Mouse (Mus musculus) hindbrain, embryonic 13.5 days (tissue): ENCODE results near the gene Mrps7. TPM values are rescaled to one million over a fixed set of nuclear protein-coding genes. Genes with fewer than 3 reads are reported as not detected.

ENCODE experiments used
- ATAC-seq: fragments of 200-750 bp; cut with Nextera tagmentation; 2 replicates; pipeline ENCODE4 v1.8.0; 2017; ENCODE audit warnings: moderate TSS enrichment; ENCODE audit not compliant: low FRiP score
- H3K27ac ChIP-seq: fragments of 300-500 bp; sonication (generic); 2 replicates; pipeline ENCODE4 v1.5.1; 2015; ENCODE audit warnings: inconsistent platforms, mild to moderate bottlenecking, moderate library complexity
- H3K27me3 ChIP-seq: fragments of 300-500 bp; sonication (generic); 2 replicates; pipeline ENCODE4 v1.6.1; 2015; ENCODE audit warnings: mild to moderate bottlenecking, inconsistent platforms
- H3K36me3 ChIP-seq: fragments of 300-500 bp; sonication (generic); 2 replicates; pipeline ENCODE4 v1.6.1; 2015; ENCODE audit warnings: mild to moderate bottlenecking, inconsistent platforms
- H3K4me1 ChIP-seq: fragments of 300-500 bp; sonication (generic); replicated peaks from 2 replicates; pipeline ENCODE4 v1.6.1; 2015; ENCODE audit warnings: inconsistent platforms
- H3K4me2 ChIP-seq: fragments of 300-500 bp; sonication (generic); 2 replicates; pipeline ENCODE4 v1.6.1; 2015; ENCODE audit warnings: inconsistent platforms, mild to moderate bottlenecking, moderate library complexity
- H3K4me3 ChIP-seq: fragments of 300-500 bp; sonication (generic); 2 replicates; pipeline ENCODE4 v1.5.1; 2015; ENCODE audit warnings: mild to moderate bottlenecking, inconsistent platforms
- H3K9ac ChIP-seq: fragments of 300-500 bp; sonication (generic); 2 replicates; pipeline ENCODE4 v1.6.1; 2015; ENCODE audit warnings: mild to moderate bottlenecking, inconsistent platforms
- H3K9me3 ChIP-seq: fragments of 300-500 bp; sonication (generic); 2 replicates; pipeline ENCODE4 v1.6.1; 2016; ENCODE audit warnings: inconsistent platforms
- WGBS: fragments of 180-500 bp; shearing (Covaris S2); methylation state at CpG from one replicate; pipeline ENCODE4 v1.1.7; 2015; 5-methylcytosine and 5-hydroxymethylcytosine counted together
- polyA plus RNA-seq: library from polyadenylated mRNA; unstranded; fragments of >200 nt; fragmentation: Nextera tagmentation; extraction: Ambion mirVana; gene quantifications from 2 replicates; pipeline ENCODE4 v1.2.1, GENCODE M21; 2015

Gene Mrps7
- polyA plus RNA-seq, 1 experiment from 2014 or later: 81.3 TPM

DNA sequence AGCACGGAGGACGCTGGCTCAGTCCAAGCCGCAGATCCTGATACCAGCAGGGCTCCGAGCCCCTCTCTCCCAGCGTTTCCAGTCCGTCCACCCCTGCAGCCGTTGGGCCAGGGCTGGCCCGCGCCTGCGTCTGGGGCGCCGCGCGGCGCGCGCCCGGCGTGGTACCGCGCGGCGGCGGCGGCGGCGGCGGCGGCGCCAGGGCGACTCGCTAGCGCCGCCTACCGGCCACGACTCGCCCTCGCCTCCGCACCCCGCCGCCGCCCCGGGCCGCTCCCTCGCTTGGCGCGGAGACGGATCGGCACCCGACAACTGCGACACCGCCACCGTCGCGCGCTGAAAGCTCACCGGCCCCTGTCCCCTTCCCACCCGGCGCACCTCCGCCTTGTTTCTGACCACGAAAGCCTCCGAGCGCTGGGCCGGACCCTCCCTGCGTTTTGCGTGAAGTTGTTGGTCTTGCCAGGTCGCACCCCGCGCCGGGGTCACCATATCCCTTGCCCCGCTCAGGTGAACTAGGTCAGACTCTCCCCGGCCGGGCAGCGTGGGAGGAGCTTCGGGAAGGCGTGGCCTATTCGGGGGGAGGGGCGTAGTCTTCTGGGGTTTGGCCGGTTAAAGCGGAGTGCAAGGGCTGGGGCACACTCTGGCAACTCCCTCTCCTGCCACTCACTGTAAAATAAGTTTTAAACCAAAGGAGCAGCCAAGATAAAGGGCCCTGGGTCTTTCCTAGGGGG, 8.8 kb downstream of the Mrps7 start, which contains the start of gene Mif4gd:
Mif4gd (minus strand) TSS at position 560 of the 728 bp plus-strand sequence.
- WGBS: 1% methylated on average over 76 of the region's 80 CpGs
- Histone ChIP-seq H3K4me1 (peaks cover 21% of the 10 kb centered on the region), H3K9ac (peak within 1 kb of the TSS; percentile 80), H3K9me3 (no peaks in the 10 kb centered on the region), H3K4me2 (peak within 1 kb of the TSS; percentile 88), H3K27me3 (peaks cover 16% of the 10 kb centered on the region), H3K4me3 (peak within 1 kb of the TSS; percentile 62), H3K36me3 (peaks cover 46% of the 10 kb centered on the region), H3K27ac (peak within 1 kb of the TSS; percentile 77)
- peak; percentile 84 for ATAC-seq

- peak overlapping the region; percentile 77 for H3K27ac ChIP-seq
- under 1% methylated on average over 16 of the region's 16 CpGs for WGBS
- no peaks in the 10 kb centered on the region for H3K9me3 ChIP-seq
- 0 out of 2 replicates have a peak, but pooled peaks have one; percentile 4 for ATAC-seq
- H3K36me3 ChIP-seq: peaks cover 43% of the 10 kb centered on the region
- H3K27me3 ChIP-seq: peaks cover 16% of the 10 kb centered on the region
- peak overlapping the region; percentile 80 for H3K9ac ChIP-seq
- H3K4me1 ChIP-seq: peaks cover 21% of the 10 kb centered on the region
- H3K4me3 ChIP-seq: peak overlapping the region; percentile 62
- peak overlapping the region; percentile 88 for H3K4me2 ChIP-seq
Measured at GRCm38 (mm10) chr11:115613138-115613945, 9.6 kb downstream of the Mrps7 start.

DNA sequence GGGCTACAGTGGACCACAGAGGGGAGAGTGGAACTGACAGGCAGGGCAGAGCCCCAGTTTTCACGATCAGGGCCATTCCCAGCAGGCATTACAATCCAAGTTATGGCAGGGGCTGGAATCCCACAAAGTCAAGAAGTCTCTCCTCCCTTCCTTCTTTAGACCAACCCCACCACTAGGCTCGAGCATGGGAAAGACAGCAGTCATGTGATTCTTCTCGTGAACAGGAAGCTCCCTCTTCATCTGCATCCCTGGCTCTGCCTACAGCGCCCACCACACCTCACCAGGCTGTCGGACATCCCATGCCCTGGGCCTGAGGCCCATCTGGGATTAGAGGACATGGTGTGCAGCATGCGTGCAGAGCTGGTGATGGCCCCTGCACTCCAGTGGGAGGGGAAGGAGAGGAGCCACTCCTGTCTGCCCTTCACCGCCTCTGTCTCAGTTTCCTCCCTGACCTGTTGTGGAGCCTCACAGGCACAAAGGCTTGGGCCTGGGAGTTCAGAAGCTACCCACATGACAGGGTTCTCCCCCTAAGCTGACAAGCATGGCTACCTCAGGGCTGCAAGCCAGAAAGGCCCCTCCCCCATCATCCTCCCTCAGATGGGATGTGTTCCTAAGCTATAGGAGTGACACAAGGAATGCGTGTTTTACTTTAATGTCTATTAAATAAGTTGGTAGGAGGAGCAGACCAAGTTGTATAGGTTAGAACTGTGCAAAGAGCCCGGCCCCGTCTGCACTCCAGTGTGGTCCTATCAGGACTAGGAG, 10.8 kb downstream of the Mrps7 start:
- peaks cover 38% of the 10 kb centered on the region for H3K36me3 ChIP-seq
- no peak overlapping the region for H3K4me3 ChIP-seq
- H3K4me2 ChIP-seq: no peak overlapping the region
- WGBS: 89% methylated on average over 10 of the region's 10 CpGs
- peaks cover 21% of the 10 kb centered on the region for H3K4me1 ChIP-seq
- no peak overlapping the region for H3K9ac ChIP-seq
- H3K27me3 ChIP-seq: peaks cover 16% of the 10 kb centered on the region
- H3K9me3 ChIP-seq: no peaks in the 10 kb centered on the region
- no peak overlapping the region for H3K27ac ChIP-seq
- ATAC-seq: no peak

DNA sequence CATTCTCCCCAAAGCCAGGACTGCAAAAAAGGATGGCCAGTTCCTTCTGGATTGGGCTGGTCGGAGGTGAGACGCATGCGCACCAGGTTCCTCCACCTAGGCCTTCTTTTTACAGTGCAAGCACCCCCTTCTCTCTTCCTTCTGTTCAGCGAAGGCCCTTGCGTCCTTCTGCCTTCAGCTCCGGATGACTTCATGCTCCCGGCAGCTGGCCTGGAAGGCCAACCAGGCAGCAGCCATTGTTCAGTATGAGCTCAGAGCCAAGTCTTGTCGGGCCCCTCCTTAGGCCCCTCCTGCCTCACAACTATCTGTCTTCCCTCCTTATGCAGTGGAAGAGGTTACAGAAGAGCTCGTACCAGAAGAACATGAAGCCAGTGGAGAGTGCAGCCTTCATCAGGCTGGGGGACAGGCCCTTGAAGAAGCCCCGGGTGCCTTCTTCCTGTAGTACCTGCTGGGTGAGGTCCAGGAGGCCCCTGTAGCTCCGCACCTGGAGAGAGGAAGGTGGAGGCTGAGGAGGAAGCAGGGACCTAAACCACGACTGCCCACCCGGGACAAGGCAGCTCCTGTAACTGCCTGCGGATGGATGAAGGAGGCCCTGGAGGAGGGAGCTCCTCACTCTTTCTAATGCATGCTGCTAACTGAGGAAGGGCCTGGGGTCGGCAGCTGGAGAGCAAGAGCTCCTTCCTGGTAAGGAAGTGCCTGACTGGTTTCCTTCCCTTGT, 11.5 kb downstream of the Mrps7 start:
- H3K27ac ChIP-seq: no peak overlapping the region
- peaks cover 43% of the 10 kb centered on the region for H3K36me3 ChIP-seq
- no peak overlapping the region for H3K9ac ChIP-seq
- H3K4me3 ChIP-seq: no peak overlapping the region
- peaks cover 16% of the 10 kb centered on the region for H3K27me3 ChIP-seq
- ATAC-seq: no peak
- 83% methylated on average over 14 of the region's 15 CpGs for WGBS
- H3K4me2 ChIP-seq: no peak overlapping the region
- peaks cover 21% of the 10 kb centered on the region for H3K4me1 ChIP-seq
- no peaks in the 10 kb centered on the region for H3K9me3 ChIP-seq

GRCm38 (mm10) chr11:115615875-115616274, 12.2 kb downstream of the Mrps7 start:
- Histone ChIP-seq H3K27ac (no peak overlapping the region), H3K4me1 (peaks cover 21% of the 10 kb centered on the region), H3K4me2 (no peak overlapping the region), H3K36me3 (peaks cover 49% of the 10 kb centered on the region), H3K4me3 (no peak overlapping the region), H3K27me3 (peaks cover 16% of the 10 kb centered on the region), H3K9me3 (no peaks in the 10 kb centered on the region), H3K9ac (no peak overlapping the region)
- no peak for ATAC-seq
- WGBS: 93% methylated on average over 6 of the region's 6 CpGs

DNA sequence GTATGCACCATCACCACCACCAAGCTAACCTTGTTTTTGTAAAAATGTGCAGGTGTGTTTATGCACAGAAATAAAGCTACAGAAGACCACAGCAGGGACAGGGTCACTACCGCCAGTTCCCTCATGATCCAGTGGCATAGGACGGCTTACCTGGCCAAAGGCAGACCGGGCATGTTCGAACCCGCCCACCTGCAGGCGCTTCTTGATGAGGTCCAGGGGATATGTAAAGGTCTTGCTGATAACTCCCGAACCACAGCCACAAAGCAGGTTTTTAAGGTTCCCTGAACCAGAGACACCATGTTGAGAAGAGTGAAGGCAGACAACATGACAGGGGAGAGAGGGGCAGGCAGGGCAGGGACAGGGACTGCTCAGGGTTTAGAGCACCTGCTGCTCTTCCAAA, 12.6 kb downstream of the Mrps7 start:
- WGBS: 95% methylated on average over 7 of the region's 7 CpGs
- H3K36me3 ChIP-seq: peaks cover 54% of the 10 kb centered on the region
- H3K9ac ChIP-seq: no peak overlapping the region
- no peak overlapping the region for H3K27ac ChIP-seq
- no peak overlapping the region for H3K4me3 ChIP-seq
- H3K4me2 ChIP-seq: no peak overlapping the region
- no peaks in the 10 kb centered on the region for H3K9me3 ChIP-seq
- H3K27me3 ChIP-seq: peaks cover 16% of the 10 kb centered on the region
- peaks cover 21% of the 10 kb centered on the region for H3K4me1 ChIP-seq
- no peak for ATAC-seq

GRCm38 (mm10) chr11:115616893-115617292, 13.2 kb downstream of the Mrps7 start:
- H3K4me2 ChIP-seq: no peak overlapping the region
- H3K27me3 ChIP-seq: peaks cover 16% of the 10 kb centered on the region
- 91% methylated on average over 6 of the region's 6 CpGs for WGBS
- ATAC-seq: no peak
- no peak overlapping the region for H3K27ac ChIP-seq
- H3K9ac ChIP-seq: no peak overlapping the region
- H3K4me3 ChIP-seq: no peak overlapping the region
- H3K36me3 ChIP-seq: peaks cover 57% of the 10 kb centered on the region
- peaks cover 16% of the 10 kb centered on the region for H3K4me1 ChIP-seq
- H3K9me3 ChIP-seq: no peaks in the 10 kb centered on the region

GRCm38 (mm10) chr11:115618001-115618400, 14.3 kb downstream of the Mrps7 start:
- Histone ChIP-seq H3K9me3 (no peaks in the 10 kb centered on the region), H3K27me3 (peaks cover 16% of the 10 kb centered on the region), H3K36me3 (peaks cover 68% of the 10 kb centered on the region), H3K4me2 (no peak overlapping the region), H3K4me1 (peaks cover 8% of the 10 kb centered on the region), H3K27ac (no peak overlapping the region), H3K9ac (no peak overlapping the region), H3K4me3 (no peak overlapping the region)
- no peak for ATAC-seq
- 90% methylated on average over 2 of the region's 2 CpGs for WGBS

GRCm38 (mm10) chr11:115618732-115619516, 15.2 kb downstream of the Mrps7 start:
- Histone ChIP-seq H3K36me3 (peaks cover 76% of the 10 kb centered on the region), H3K9me3 (no peaks in the 10 kb centered on the region), H3K4me3 (no peak overlapping the region), H3K4me2 (no peak overlapping the region), H3K9ac (no peak overlapping the region), H3K27ac (no peak overlapping the region), H3K27me3 (peaks cover 9% of the 10 kb centered on the region; the same call in 1 of the 2 replicates), H3K4me1 (no peaks in the 10 kb centered on the region)
- 90% methylated on average over 16 of the region's 16 CpGs for WGBS
- no peak for ATAC-seq

DNA sequence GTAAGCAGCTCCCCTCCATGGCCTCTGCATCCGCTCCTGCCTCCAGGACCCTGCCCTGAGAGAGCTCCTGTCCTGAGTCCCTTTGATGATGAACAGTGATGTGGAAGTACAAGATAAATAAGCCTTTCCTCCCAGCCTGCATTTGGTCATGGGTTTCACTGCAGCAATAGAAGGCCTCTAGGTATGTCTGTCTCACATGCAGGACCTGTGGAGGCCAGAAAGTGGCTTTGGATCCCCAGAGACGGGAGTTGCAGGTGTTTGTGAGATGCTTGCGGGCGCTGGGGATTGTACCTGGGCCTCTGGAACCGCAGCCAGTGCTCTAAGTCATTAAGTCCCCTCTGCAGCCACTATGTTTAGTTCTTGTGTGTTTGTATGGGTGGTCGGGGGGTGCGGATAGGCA, 16.2 kb downstream of the Mrps7 start:
- Histone ChIP-seq H3K4me3 (no peak overlapping the region), H3K4me2 (no peak overlapping the region), H3K9me3 (no peaks in the 10 kb centered on the region), H3K9ac (no peak overlapping the region), H3K36me3 (peaks cover 69% of the 10 kb centered on the region), H3K27me3 (no peaks in the 10 kb centered on the region), H3K27ac (no peak overlapping the region), H3K4me1 (no peaks in the 10 kb centered on the region)
- ATAC-seq: no peak
- 95% methylated on average over 7 of the region's 7 CpGs for WGBS

- Histone ChIP-seq H3K36me3 (peaks cover 44% of the 10 kb centered on the region), H3K9ac (no peak overlapping the region), H3K4me3 (no peak overlapping the region), H3K9me3 (no peaks in the 10 kb centered on the region), H3K27me3 (no peaks in the 10 kb centered on the region), H3K4me2 (no peak overlapping the region), H3K27ac (no peak overlapping the region), H3K4me1 (peaks cover 16% of the 10 kb centered on the region)
- 76% methylated on average over 9 of the region's 9 CpGs for WGBS
- no peak for ATAC-seq
Measured at GRCm38 (mm10) chr11:115623487-115624070, 19.9 kb downstream of the Mrps7 start.
